Mouse (Mus musculus): ENCODE data around the gene Fer1l4. TPM values are rescaled to one million over a fixed set of nuclear protein-coding genes. Genes with fewer than 3 reads are reported as not detected.

Fer1l4 gene
- polyA plus RNA-seq, 1 experiment from 2014 or later, result not detected

GRCm38 (mm10) chr2:156025482-156025881 lies 27.3 kb downstream of the Fer1l4 start:
- H3K9ac ChIP-seq, result no peak overlapping the region
- DNase-seq (ENCODE audit: low spot score), result no peak
- no peaks in the 10 kb centered on the region for H3K27me3 ChIP-seq (ENCODE audit: control insufficient read depth, insufficient read depth, low read length)

GRCm38 (mm10) chr2:156021765-156022164 lies 31.0 kb downstream of the Fer1l4 start:
- peaks cover 33% of the 10 kb centered on the region for H3K36me3 ChIP-seq (replicated peaks; ENCODE audit: control insufficient read depth, insufficient read depth)
- H3K4me1 ChIP-seq (replicated peaks; ENCODE audit: control insufficient read depth, insufficient read depth, low read length), result no peaks in the 10 kb centered on the region
- H3K4me3 ChIP-seq (replicated peaks; ENCODE audit: low read length), result no peak overlapping the region
- no peaks in the 10 kb centered on the region for H3K27me3 ChIP-seq (ENCODE audit: control insufficient read depth, insufficient read depth, low read length)
- H3K27ac ChIP-seq, result no peak overlapping the region
- DNase-seq (ENCODE audit: low spot score) (no peak), ATAC-seq (ENCODE audit: low FRiP score) (no peak)
- WGBS, result 85% methylated on average over 2 of the region's 2 CpGs
- H3K9ac ChIP-seq, result no peak overlapping the region
- H3K9me3 ChIP-seq (ENCODE audit: control insufficient read depth, low read length), result no peaks in the 10 kb centered on the region
- no peak overlapping the region for H3K4me2 ChIP-seq (replicated peaks)

More at GRCm38 (mm10) chr2:156025482-156025881, 27.3 kb downstream of the Fer1l4 start:
- Histone ChIP-seq H3K4me3 (replicated peaks; ENCODE audit: low read length) (no peak overlapping the region), H3K27ac (no peak overlapping the region), H3K9me3 (ENCODE audit: control insufficient read depth, low read length) (no peaks in the 10 kb centered on the region), H3K4me1 (replicated peaks; ENCODE audit: control insufficient read depth, insufficient read depth, low read length) (no peaks in the 10 kb centered on the region), H3K36me3 (replicated peaks; ENCODE audit: control insufficient read depth, insufficient read depth) (no peaks in the 10 kb centered on the region), H3K4me2 (replicated peaks) (no peak overlapping the region)
- ATAC-seq (ENCODE audit: low FRiP score), result no peak

GRCm38 (mm10) chr2:156021219-156021618 lies 31.5 kb downstream of the Fer1l4 start:
- Histone ChIP-seq H3K36me3 (replicated peaks; ENCODE audit: control insufficient read depth, insufficient read depth) (peaks cover 39% of the 10 kb centered on the region), H3K9ac (no peak overlapping the region), H3K27ac (no peak overlapping the region), H3K4me3 (replicated peaks; ENCODE audit: low read length) (no peak overlapping the region), H3K4me1 (replicated peaks; ENCODE audit: control insufficient read depth, insufficient read depth, low read length) (no peaks in the 10 kb centered on the region), H3K27me3 (ENCODE audit: control insufficient read depth, insufficient read depth, low read length) (no peaks in the 10 kb centered on the region), H3K4me2 (replicated peaks) (no peak overlapping the region), H3K9me3 (ENCODE audit: control insufficient read depth, low read length) (no peaks in the 10 kb centered on the region)
- 91% methylated on average over 8 of the region's 8 CpGs for WGBS
- DNase-seq (ENCODE audit: low spot score) (no peak), ATAC-seq (ENCODE audit: low FRiP score) (no peak)

- Histone ChIP-seq H3K4me2 (replicated peaks) (no peak overlapping the region), H3K4me1 (replicated peaks; ENCODE audit: control insufficient read depth, insufficient read depth, low read length) (no peaks in the 10 kb centered on the region), H3K4me3 (replicated peaks; ENCODE audit: low read length) (no peak overlapping the region), H3K9ac (no peak overlapping the region), H3K36me3 (replicated peaks; ENCODE audit: control insufficient read depth, insufficient read depth) (peaks cover 70% of the 10 kb centered on the region), H3K9me3 (ENCODE audit: control insufficient read depth, low read length) (no peaks in the 10 kb centered on the region), H3K27ac (no peak overlapping the region), H3K27me3 (ENCODE audit: control insufficient read depth, insufficient read depth, low read length) (no peaks in the 10 kb centered on the region)
- 90% methylated on average over 3 of the region's 3 CpGs for WGBS
- no peak for ATAC-seq (ENCODE audit: low FRiP score)
- DNase-seq (ENCODE audit: low spot score), result no peak
Observed at GRCm38 (mm10) chr2:156018106-156018505, 34.6 kb downstream of the Fer1l4 start.

GRCm38 (mm10) chr2:156007888-156008532 lies 44.7 kb downstream of the Fer1l4 start, which contains the start of the genes 6430550D23Rik and Ergic3:
Gene 6430550D23Rik, minus strand, starts transcription at chr2:156007977.
Gene Ergic3, plus strand, starts transcription at chr2:156008045.
- WGBS, result under 1% methylated on average over 45 of the region's 45 CpGs
- Histone ChIP-seq H3K9me3 (ENCODE audit: control insufficient read depth, low read length) (no peaks in the 10 kb centered on the region), H3K9ac (peak within 1 kb of the TSS; percentile 67), H3K4me1 (replicated peaks; ENCODE audit: control insufficient read depth, insufficient read depth, low read length) (peaks cover 11% of the 10 kb centered on the region), H3K27me3 (ENCODE audit: control insufficient read depth, insufficient read depth, low read length) (no peaks in the 10 kb centered on the region), H3K36me3 (replicated peaks; ENCODE audit: control insufficient read depth, insufficient read depth) (peaks cover 37% of the 10 kb centered on the region), H3K4me3 (replicated peaks; ENCODE audit: low read length) (peak within 1 kb of the TSS; percentile 56), H3K27ac (peak within 1 kb of the TSS; percentile 30; the same call in 1 of the 2 replicates), H3K4me2 (replicated peaks) (peak within 1 kb of the TSS; percentile 67)
- ATAC-seq (ENCODE audit: low FRiP score) (peak; percentile 99), DNase-seq (ENCODE audit: low spot score) (peak; percentile 94)

- H3K36me3 ChIP-seq (replicated peaks; ENCODE audit: control insufficient read depth, insufficient read depth), result peaks cover 25% of the 10 kb centered on the region
- no peaks in the 10 kb centered on the region for H3K27me3 ChIP-seq (ENCODE audit: control insufficient read depth, insufficient read depth, low read length)
- ATAC-seq (ENCODE audit: low FRiP score) (no peak), DNase-seq (ENCODE audit: low spot score) (no peak)
- WGBS, result 92% methylated on average over 4 of the region's 4 CpGs
- H3K4me2 ChIP-seq (replicated peaks), result no peak overlapping the region
- no peak overlapping the region for H3K27ac ChIP-seq
- peaks cover 11% of the 10 kb centered on the region for H3K4me1 ChIP-seq (replicated peaks; ENCODE audit: control insufficient read depth, insufficient read depth, low read length)
- no peak overlapping the region for H3K4me3 ChIP-seq (replicated peaks; ENCODE audit: low read length)
- H3K9me3 ChIP-seq (ENCODE audit: control insufficient read depth, low read length), result no peaks in the 10 kb centered on the region
- H3K9ac ChIP-seq, result no peak overlapping the region
Observed at GRCm38 (mm10) chr2:156005393-156005792, 47.4 kb downstream of the Fer1l4 start.

- Histone ChIP-seq H3K27ac (no peak overlapping the region), H3K4me1 (replicated peaks; ENCODE audit: control insufficient read depth, insufficient read depth, low read length) (no peaks in the 10 kb centered on the region), H3K27me3 (ENCODE audit: control insufficient read depth, insufficient read depth, low read length) (no peaks in the 10 kb centered on the region), H3K9ac (no peak overlapping the region), H3K9me3 (ENCODE audit: control insufficient read depth, low read length) (no peaks in the 10 kb centered on the region), H3K4me2 (replicated peaks) (no peak overlapping the region), H3K36me3 (replicated peaks; ENCODE audit: control insufficient read depth, insufficient read depth) (peaks cover 99% of the 10 kb centered on the region), H3K4me3 (replicated peaks; ENCODE audit: low read length) (no peak overlapping the region)
- DNase-seq (ENCODE audit: low spot score) (peak; percentile 44), ATAC-seq (ENCODE audit: low FRiP score) (no peak)
- 87% methylated on average over 14 of the region's 14 CpGs for WGBS
Observed at GRCm38 (mm10) chr2:155991863-155992321, 60.9 kb downstream of the Fer1l4 start.

- no peaks in the 10 kb centered on the region for H3K9me3 ChIP-seq (ENCODE audit: control insufficient read depth, low read length)
- WGBS, result 99% methylated on average over 10 of the region's 10 CpGs
- DNase-seq (ENCODE audit: low spot score), result no peak
Observed at GRCm38 (mm10) chr2:155991151-155991550, 61.6 kb downstream of the Fer1l4 start.

GRCm38 (mm10) chr2:155989085-155989484 lies 63.7 kb downstream of the Fer1l4 start:
- Histone ChIP-seq H3K9ac (no peak overlapping the region), H3K27me3 (ENCODE audit: control insufficient read depth, insufficient read depth, low read length) (no peaks in the 10 kb centered on the region), H3K36me3 (replicated peaks; ENCODE audit: control insufficient read depth, insufficient read depth) (peaks cover 99% of the 10 kb centered on the region), H3K4me2 (replicated peaks) (no peak overlapping the region), H3K4me3 (replicated peaks; ENCODE audit: low read length) (no peak overlapping the region), H3K9me3 (ENCODE audit: control insufficient read depth, low read length) (no peaks in the 10 kb centered on the region), H3K27ac (no peak overlapping the region), H3K4me1 (replicated peaks; ENCODE audit: control insufficient read depth, insufficient read depth, low read length) (no peaks in the 10 kb centered on the region)
- DNase-seq (ENCODE audit: low spot score), result no peak
- no peak for ATAC-seq (ENCODE audit: low FRiP score)
- 80% methylated on average over 4 of the region's 4 CpGs for whole genome bisulfite sequencing

More at GRCm38 (mm10) chr2:155991151-155991550, 61.6 kb downstream of the Fer1l4 start:
- Histone ChIP-seq H3K4me2 (replicated peaks) (no peak overlapping the region), H3K9ac (no peak overlapping the region), H3K4me1 (replicated peaks; ENCODE audit: control insufficient read depth, insufficient read depth, low read length) (no peaks in the 10 kb centered on the region), H3K27ac (no peak overlapping the region), H3K4me3 (replicated peaks; ENCODE audit: low read length) (no peak overlapping the region), H3K27me3 (ENCODE audit: control insufficient read depth, insufficient read depth, low read length) (no peaks in the 10 kb centered on the region), H3K36me3 (replicated peaks; ENCODE audit: control insufficient read depth, insufficient read depth) (peaks cover 99% of the 10 kb centered on the region)
- ATAC-seq (ENCODE audit: low FRiP score), result no peak
